Mouse (Mus musculus) lung, postnatal 10 days (tissue): ENCODE measurements around the gene Slc25a5.

Source experiments
- DNase-seq: peaks from one replicate; pipeline ENCODE4 v3.0.0; 2021

Slc25a5 gene

GRCm38 (mm10) chrX:36843346-36843990, 48.0 kb downstream of the Slc25a5 start:
- no peak for DNase-seq

GRCm38 (mm10) chrX:36847152-36847551, 51.7 kb downstream of the Slc25a5 start:
- DNase-seq, result no peak
